Mouse (Mus musculus) midbrain, embryonic 11.5 days (tissue): Measurements from ENCODE around the gene Gps1. TPM values are rescaled to one million over a fixed set of nuclear protein-coding genes. Genes with fewer than 3 reads are reported as not detected.
A peak's percentile ranks its signal among the peaks of the same experiment; 100 is the strongest.
"Not testable (repeated sequence)": the region's sequence is repeated elsewhere in the genome, so short reads cannot be mapped to it uniquely, and the experiment has no call there.

Experiments used
- ATAC-seq: fragments of 200-750 bp; cut with Nextera tagmentation; 2 replicates; pipeline ENCODE4 v1.8.0; 2017; ENCODE audit warnings: moderate TSS enrichment, moderate library complexity; ENCODE audit not compliant: low FRiP score
- DNase-seq: peaks from one replicate; pipeline ENCODE4 v3.0.0; 2015; ENCODE audit warnings: low spot score; ENCODE audit errors: missing footprints
- H3K27ac ChIP-seq: fragments of 300-500 bp; sonication (generic); 2 replicates; pipeline ENCODE4 v1.5.1; 2014; ENCODE audit warnings: low read depth, low read length
- H3K27me3 ChIP-seq: fragments of 300-500 bp; sonication (generic); 2 replicates; pipeline ENCODE4 v1.6.1; 2014; ENCODE audit warnings: mild to moderate bottlenecking, low read length, moderate library complexity, mixed read lengths; ENCODE audit not compliant: control insufficient read depth, insufficient read depth
- H3K36me3 ChIP-seq: fragments of 300-500 bp; sonication (generic); 2 replicates; pipeline ENCODE4 v1.6.1; 2014; ENCODE audit warnings: mild to moderate bottlenecking, low read length, moderate library complexity, mixed read lengths; ENCODE audit not compliant: control insufficient read depth, insufficient read depth
- H3K4me1 ChIP-seq: fragments of 300-500 bp; sonication (generic); 2 replicates; pipeline ENCODE4 v1.6.1; 2014; ENCODE audit warnings: low read length; ENCODE audit not compliant: control insufficient read depth, insufficient read depth
- H3K4me2 ChIP-seq: fragments of 300-500 bp; sonication (generic); 2 replicates; pipeline ENCODE4 v1.6.1; 2014; ENCODE audit warnings: mild to moderate bottlenecking, moderate library complexity
- H3K4me3 ChIP-seq: fragments of 300-500 bp; sonication (generic); 2 replicates; pipeline ENCODE4 v1.5.1; 2014; ENCODE audit warnings: low read depth, low read length
- H3K9ac ChIP-seq: fragments of 300-500 bp; sonication (generic); 2 replicates; pipeline ENCODE4 v1.6.1; 2014; ENCODE audit warnings: low read length
- H3K9me3 ChIP-seq: fragments of 300-500 bp; sonication (generic); 2 replicates; pipeline ENCODE4 v1.6.1; 2016; ENCODE audit warnings: low read length; ENCODE audit not compliant: control insufficient read depth
- WGBS: fragments of 180-500 bp; shearing (Covaris S2); extraction: QIAGEN DNeasy Blood & Tissue Kit; methylation state at CpG from one replicate; pipeline ENCODE4 v1.1.7; 2014; 5-methylcytosine and 5-hydroxymethylcytosine counted together
- polyA plus RNA-seq: library from polyadenylated mRNA; unstranded; fragments of >200 nt; fragmentation: Nextera tagmentation; extraction: Ambion mirVana; gene quantifications from 2 replicates; pipeline ENCODE4 v1.2.1, GENCODE M21; 2014

Gps1 gene
- polyA plus RNA-seq, 1 experiment from 2014 or later = 269 TPM

DNA sequence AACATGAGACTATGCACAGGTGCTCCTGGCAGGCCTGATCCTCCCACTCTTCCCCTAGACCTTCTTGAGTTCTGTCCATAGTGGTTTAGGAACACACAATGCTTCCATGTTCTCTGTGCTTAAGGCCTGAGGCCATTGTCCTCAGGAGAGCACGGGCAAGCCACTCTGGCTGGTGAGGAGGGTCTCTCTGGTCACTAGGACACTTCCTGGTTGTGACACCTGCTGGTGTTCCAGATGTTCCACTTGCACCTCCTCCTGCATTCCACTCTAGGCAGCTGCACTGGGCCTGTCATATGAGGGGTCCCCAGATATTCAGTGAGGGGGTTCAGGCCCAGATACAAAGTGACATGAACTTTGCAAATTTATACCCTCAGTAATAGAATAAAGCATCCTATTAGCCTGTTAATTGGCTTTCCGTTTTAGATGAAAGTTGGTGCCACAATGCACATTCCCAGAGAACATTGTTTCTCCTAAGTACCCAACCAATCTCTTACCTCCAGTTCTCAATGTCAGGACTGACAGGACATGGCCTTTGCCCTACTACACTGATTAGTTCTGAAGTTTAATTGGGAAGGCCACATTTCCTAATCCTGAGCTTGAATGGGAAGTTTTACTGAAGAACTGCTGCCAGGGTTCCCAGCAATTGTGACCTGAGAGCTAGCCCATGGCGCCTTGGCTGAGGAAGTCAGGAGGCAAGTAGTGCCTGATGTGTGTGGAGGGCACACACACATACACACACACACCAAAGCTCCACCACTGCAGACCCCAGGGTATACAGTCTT, 47.8 kb downstream of the Gps1 start:
- Histone ChIP-seq H3K4me2 (no peak overlapping the region), H3K27me3 (no peaks in the 10 kb centered on the region), H3K9ac (no peak overlapping the region), H3K4me3 (no peak overlapping the region), H3K36me3 (no peaks in the 10 kb centered on the region), H3K27ac (no peak overlapping the region), H3K9me3 (no peaks in the 10 kb centered on the region), H3K4me1 (peaks cover 15% of the 10 kb centered on the region)
- 77% methylated on average over 3 of the region's 3 CpGs for WGBS
- ATAC-seq = no peak
- no peak for DNase-seq

- not testable (repeated sequence) for H3K27ac ChIP-seq, H3K36me3 ChIP-seq, H3K9me3 ChIP-seq, H3K4me3 ChIP-seq, ATAC-seq, H3K9ac ChIP-seq, H3K4me2 ChIP-seq, H3K27me3 ChIP-seq
- H3K4me1 ChIP-seq = peaks cover 14% of the 10 kb centered on the region
- WGBS = 89% methylated on average over 5 of the region's 5 CpGs
- DNase-seq = peak; percentile 57
Measured at GRCm38 (mm10) chr11:120832962-120833361, 48.9 kb downstream of the Gps1 start.

DNA sequence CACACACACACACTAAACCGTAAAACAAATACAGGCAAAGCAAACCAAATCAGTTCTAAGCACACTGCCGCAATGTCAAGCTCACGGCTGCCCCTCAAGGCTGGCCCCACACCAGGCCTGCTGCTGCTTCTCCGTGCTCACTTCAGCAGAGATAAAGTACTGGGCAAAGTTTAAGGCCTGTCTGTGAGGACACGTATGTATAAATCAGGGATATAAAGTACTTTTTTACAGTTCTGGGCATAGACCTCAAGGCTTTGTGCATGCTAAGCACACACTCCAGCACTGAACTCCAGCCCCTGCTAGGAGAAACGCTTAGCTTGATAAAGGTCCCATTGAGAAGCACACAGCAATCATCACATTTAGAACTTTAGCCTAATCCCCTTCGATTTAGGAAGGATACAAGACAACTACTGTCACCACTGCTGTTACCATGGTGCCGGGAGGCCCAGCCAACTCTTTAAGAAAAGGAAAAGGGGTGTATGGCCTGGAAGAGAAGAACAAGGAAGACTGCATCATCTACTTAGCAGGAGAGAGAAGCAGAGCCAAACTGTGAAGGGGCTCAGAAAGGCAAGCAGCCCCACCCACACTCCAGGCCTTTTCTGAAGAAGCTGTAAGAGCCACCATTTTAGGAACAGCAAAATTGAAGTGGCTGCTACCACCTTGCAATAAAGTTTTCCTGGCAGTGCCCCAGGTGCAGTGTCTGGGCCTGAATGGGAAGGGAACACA, 49.6 kb downstream of the Gps1 start:
- Histone ChIP-seq H3K4me2 (peak overlapping the region; percentile 19; the same call in 1 of the 2 replicates), H3K27ac (peak overlapping the region; percentile 66), H3K9me3 (no peaks in the 10 kb centered on the region), H3K27me3 (no peaks in the 10 kb centered on the region), H3K4me3 (no peak overlapping the region), H3K4me1 (peaks cover 14% of the 10 kb centered on the region), H3K36me3 (no peaks in the 10 kb centered on the region), H3K9ac (peak overlapping the region; percentile 4; the same call in 1 of the 2 replicates)
- 35% methylated on average over 8 of the region's 8 CpGs for WGBS
- peak; percentile 90 for DNase-seq
- ATAC-seq = peak; percentile 82

Other genes starting within 250 kb of the Gps1 start
- gene Mcrip1, start 234.5 kb upstream of the Gps1 start, polyA plus RNA-seq = 232 and 237 TPM in 2 replicates
- not detected in 2 replicates for gene Ppp1r27, start 233.1 kb upstream of the Gps1 start, polyA plus RNA-seq
- gene P4hb, start 211.0 kb upstream of the Gps1 start, polyA plus RNA-seq = 492 and 493 TPM in 2 replicates
- gene Arhgdia, start 202.6 kb upstream of the Gps1 start, polyA plus RNA-seq = 521 and 583 TPM in 2 replicates
- 820 and 827 TPM in 2 replicates for gene Alyref, start 185.9 kb upstream of the Gps1 start, polyA plus RNA-seq
- 178 and 204 TPM in 2 replicates for gene Anapc11, start 185.9 kb upstream of the Gps1 start, polyA plus RNA-seq
- 0.38 TPM in 1 of 2 replicates, not detected in the other for gene Npb, start 175.8 kb upstream of the Gps1 start, polyA plus RNA-seq
- gene Pcyt2, start 166.3 kb upstream of the Gps1 start, polyA plus RNA-seq = 89.4 and 101 TPM in 2 replicates
- 29.5 and 33.2 TPM in 2 replicates for gene Sirt7, start 159.0 kb upstream of the Gps1 start, polyA plus RNA-seq
- gene Mafg, start 150.7 kb upstream of the Gps1 start, polyA plus RNA-seq = 18.0 and 19.7 TPM in 2 replicates
- 32.4 and 32.8 TPM in 2 replicates for gene Pycr1, start 140.5 kb upstream of the Gps1 start, polyA plus RNA-seq
- 0.36 and 0.57 TPM in 2 replicates for gene Myadml2, start 136.1 kb upstream of the Gps1 start, polyA plus RNA-seq
- gene Notum, start 123.1 kb upstream of the Gps1 start, polyA plus RNA-seq = 0.90 and 1.4 TPM in 2 replicates
- gene Aspscr1, start 111.3 kb upstream of the Gps1 start, polyA plus RNA-seq = 101 and 113 TPM in 2 replicates
- gene Cenpx, start 70.5 kb upstream of the Gps1 start, polyA plus RNA-seq = 119 and 131 TPM in 2 replicates
- gene Lrrc45, start 70.3 kb upstream of the Gps1 start, polyA plus RNA-seq = 30.9 TPM in 2 replicates
- 9.9 and 12.3 TPM in 2 replicates for gene Rac3, start 62.8 kb upstream of the Gps1 start, polyA plus RNA-seq
- 10.6 and 12.4 TPM in 2 replicates for gene Dcxr, start 57.0 kb upstream of the Gps1 start, polyA plus RNA-seq
- 1.00 and 1.1 TPM in 2 replicates for gene Cbr2, start 52.2 kb upstream of the Gps1 start, polyA plus RNA-seq
- gene Hmga1b, start 21.5 kb upstream of the Gps1 start, polyA plus RNA-seq = 8.2 and 9.1 TPM in 2 replicates
- 28.2 and 30.6 TPM in 2 replicates for gene Rfng, start 65 bp upstream of the Gps1 start, polyA plus RNA-seq
- gene Dus1l, start 12.1 kb downstream of the Gps1 start, polyA plus RNA-seq = 73.6 and 76.9 TPM in 2 replicates
- 80.8 and 94.6 TPM in 2 replicates for gene Fasn, start 40.3 kb downstream of the Gps1 start, polyA plus RNA-seq
- gene Ccdc57, start 148.6 kb downstream of the Gps1 start, polyA plus RNA-seq = 4.3 and 4.5 TPM in 2 replicates
- 24.1 and 30.4 TPM in 2 replicates for gene Slc16a3, start 164.2 kb downstream of the Gps1 start, polyA plus RNA-seq
- gene Csnk1d, start 207.1 kb downstream of the Gps1 start, polyA plus RNA-seq = 60.9 and 71.3 TPM in 2 replicates